Mouse (Mus musculus) ovary, postnatal 10 days (tissue): ENCODE data around the gene Atxn2l.
A peak's percentile ranks its signal among the peaks of the same experiment; 100 is the strongest.
"Not testable (repeated sequence)": the region's sequence is repeated elsewhere in the genome, so short reads cannot be mapped to it uniquely, and the experiment has no call there.

Experiments used
- DNase-seq: peaks from one replicate; pipeline ENCODE4 v3.0.0; 2022; ENCODE audit warnings: low spot score

Atxn2l gene

DNA sequence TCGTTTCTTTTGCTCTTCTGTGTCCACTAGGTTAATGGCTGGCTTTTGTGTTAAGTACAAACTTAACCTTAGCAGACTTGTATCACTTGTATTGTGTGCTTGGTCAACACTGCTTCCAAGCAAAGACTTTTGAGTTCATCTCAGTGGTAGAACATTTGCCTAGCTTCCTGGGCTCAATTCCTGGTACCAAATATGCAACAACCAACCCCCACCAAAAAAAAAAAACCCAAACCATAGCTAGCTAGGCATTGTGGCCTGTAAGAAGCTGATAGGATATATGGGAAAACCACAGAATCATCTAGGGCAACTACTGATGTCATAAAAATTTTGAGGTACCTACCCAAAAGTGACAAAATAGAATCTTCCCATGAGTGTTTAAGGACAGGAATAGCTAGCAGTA is 12.2 kb downstream of the Atxn2l start:
- DNase-seq, result no peak

DNA sequence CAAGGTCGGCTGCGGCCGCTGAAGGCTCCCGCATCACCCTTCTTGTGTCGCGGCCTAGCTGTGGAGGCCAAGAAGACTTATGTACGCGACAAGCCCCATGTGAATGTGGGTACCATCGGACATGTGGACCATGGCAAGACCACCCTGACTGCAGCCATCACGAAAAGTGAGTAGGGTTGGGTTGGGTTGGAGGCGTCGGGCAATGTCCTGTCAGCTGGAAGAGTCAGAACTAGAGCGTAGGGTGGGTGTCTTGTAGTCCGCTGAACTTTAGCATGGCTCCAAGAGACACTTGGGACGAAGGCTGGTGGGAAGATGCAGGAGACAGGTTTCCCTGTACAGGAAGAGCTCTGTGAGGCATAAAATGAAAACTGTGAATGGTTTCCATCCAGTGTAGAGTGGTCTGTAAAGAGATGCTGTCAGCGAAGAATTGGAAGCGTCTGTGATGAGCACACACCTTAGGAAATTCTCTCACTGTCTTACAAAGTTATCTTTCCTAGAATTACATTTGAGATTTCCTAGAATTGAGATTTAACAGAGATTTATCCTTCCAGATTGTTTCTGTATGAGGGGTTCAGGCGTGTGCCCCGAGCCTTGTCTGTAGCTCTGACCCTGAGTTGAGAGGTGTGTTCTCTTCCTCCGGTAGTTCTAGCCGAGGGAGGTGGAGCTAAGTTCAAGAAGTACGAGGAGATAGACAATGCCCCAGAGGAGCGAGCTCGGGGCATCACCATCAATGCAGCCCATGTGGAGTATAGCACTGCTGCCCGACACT is 15.4 kb downstream of the Atxn2l start:
- not testable (repeated sequence) for DNase-seq

DNA sequence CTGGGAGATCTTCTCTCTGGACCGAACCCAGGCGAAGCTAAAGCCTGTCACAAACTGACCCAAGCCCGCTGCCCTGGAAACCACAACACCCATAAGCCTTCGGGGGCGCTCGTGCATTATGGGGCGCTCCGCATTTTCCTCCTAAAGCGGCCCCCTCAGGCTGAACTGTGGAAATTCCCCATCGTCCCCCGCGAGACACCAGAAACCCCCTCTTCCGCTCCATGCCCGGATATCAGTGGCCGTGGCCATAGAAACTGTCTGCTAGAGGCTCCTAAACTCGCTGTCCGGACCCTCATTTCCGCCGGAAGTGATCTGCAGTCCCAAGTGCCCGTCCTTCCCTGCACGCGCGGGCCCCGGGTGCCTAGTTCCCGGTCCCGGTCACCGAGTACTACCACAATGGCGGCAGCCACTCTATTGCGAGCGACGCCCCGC is 16.2 kb downstream of the Atxn2l start, which contains the start of gene Tufm:
Gene Tufm, plus strand, starts transcription at position 310 of the 432 bp plus-strand sequence.
- DNase-seq, result peak; percentile 80

- DNase-seq, result no peak
These were observed 20.8 kb downstream of the Atxn2l start for GRCm38 (mm10) chr7:126482392-126482871.

DNA sequence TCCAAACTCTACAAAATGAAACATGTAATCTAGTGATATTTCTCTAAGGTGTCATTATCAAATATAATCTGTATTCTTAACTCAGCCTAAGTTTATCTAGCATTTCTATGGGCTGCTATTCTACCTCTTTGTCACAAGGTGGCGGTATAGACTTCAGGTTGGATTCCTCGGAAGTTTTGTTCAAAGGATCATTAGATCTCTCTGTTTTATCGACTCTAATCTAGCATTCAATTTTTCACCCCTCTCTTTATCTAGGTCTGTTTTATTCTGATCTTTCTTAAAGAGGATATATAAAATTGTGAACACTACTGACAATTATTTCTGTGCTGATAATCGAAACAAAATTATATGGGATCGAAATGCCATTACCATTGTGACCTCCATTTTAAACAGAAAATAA is 21.5 kb downstream of the Atxn2l start:
- no peak for DNase-seq

GRCm38 (mm10) chr7:126474993-126475581 is 28.1 kb downstream of the Atxn2l start, which contains the start of gene Sh2b1:
Gene Sh2b1 (minus strand): TSS chr7:126475424.
- DNase-seq, result peak; percentile 71

DNA sequence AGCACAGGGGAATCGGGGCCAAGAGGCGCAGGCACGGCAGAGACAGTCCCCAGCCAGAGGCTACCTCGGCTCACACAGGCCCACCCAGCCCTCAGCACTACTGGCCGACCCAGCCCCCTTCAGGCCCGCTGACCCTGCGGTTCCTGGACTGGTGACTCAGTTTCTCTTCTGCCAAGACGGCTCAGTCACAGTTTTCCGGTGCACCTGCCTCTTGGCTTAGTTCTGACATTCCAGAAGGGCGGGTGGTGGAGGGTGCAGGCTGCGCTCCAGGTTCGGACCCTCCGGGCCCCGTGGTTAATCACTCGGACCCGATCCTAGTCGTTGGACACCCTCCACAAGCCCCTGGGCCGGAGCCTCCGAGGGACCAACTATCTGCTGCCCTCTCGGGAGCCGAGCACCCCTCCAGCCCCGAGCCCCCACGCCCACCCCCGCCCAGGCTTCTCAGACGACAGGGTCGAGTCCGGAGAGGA is 28.7 kb downstream of the Atxn2l start:
- DNase-seq, result no peak

DNA sequence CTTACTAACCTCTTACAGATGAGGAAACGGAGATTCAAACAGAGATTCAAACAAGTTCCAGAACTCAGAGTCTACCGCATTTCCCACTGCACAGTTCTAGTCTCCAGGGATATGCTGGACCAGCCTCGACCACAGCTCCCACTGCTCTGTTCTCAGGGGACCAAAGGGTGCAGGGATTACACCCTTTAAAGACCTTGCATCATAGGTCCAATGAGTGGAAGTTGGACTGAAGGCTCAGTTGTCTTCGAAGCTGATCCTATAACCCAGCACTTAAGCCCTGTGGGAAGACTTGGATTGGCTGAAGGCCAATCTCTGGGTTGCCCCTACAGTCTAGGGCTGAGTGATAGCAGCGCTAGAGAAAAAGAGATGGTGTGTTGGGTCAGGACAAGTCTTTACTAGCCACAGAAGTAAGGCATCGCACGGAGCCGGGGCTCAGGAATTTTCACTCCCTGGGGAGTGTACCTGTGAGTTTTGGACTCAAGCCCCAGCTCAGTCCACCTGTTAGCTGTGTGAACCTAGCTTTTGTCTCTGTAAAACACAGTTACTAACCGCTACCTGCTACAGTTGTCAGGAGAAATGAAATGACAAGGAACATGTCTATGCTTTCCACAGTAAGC is 29.7 kb downstream of the Atxn2l start:
- no peak for DNase-seq

- no peak for DNase-seq
These were observed 30.5 kb downstream of the Atxn2l start for GRCm38 (mm10) chr7:126472713-126473112.

DNA sequence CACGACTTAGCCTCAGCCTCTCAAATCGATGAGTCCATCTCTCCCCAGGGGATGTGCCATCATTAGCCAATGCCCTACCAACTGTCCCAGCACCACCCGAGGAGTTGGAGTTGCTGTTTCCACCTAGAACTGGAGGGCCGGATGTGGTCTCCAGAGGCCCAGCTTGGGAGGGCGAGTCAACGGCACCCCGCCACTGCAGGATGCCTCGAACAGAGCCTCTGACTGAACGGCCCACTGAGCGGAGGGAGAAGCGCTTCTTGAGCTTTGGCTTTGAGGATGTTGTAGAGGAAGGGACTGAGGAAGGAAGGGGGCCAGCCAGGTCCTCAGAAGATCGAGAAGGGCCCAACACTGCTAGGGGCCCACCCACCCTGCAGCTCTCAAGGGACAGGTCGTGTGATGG is 30.9 kb downstream of the Atxn2l start:
- no peak for DNase-seq

DNA sequence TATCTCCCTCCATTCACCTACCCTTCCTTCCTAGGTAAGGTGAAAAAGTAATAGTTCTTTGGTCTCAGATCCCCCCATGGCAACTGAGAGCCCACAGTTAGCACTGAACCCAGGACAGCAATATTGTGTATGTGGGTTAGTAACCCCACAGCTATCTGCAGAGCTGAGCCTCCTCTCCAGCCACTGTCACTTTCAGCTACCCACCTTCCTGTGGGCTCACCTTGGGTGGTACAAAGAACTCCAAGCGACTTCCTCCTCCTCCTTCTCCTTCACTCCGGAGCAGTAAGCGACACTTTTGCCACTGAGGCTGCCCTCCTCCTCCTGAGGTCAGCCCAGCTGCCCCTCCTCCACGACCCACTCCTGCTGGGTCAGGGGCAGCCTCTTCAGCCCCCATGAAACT is 31.4 kb downstream of the Atxn2l start:
- no peak for DNase-seq

DNA sequence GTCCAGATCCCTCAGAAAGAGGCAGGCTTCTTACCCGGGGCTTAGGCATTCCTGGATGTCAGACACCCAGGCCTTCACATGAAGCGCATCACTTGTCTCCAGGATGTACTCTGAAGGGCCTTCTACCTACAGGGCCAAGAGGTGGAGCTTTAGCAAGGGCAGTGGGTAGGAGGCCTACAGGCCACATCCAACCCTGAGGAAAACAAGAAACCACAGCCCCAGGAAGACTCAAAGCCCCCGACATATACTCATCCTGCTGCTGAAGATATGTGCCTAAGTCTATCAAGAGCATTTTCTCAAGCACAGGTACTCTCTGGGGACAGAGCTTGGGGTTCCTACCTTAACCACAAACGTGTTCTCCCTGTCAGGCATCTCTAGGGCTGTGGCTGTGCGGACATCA is 31.9 kb downstream of the Atxn2l start:
- no peak for DNase-seq

GRCm38 (mm10) chr7:126470077-126470476 is 33.2 kb downstream of the Atxn2l start:
- DNase-seq, result no peak

DNA sequence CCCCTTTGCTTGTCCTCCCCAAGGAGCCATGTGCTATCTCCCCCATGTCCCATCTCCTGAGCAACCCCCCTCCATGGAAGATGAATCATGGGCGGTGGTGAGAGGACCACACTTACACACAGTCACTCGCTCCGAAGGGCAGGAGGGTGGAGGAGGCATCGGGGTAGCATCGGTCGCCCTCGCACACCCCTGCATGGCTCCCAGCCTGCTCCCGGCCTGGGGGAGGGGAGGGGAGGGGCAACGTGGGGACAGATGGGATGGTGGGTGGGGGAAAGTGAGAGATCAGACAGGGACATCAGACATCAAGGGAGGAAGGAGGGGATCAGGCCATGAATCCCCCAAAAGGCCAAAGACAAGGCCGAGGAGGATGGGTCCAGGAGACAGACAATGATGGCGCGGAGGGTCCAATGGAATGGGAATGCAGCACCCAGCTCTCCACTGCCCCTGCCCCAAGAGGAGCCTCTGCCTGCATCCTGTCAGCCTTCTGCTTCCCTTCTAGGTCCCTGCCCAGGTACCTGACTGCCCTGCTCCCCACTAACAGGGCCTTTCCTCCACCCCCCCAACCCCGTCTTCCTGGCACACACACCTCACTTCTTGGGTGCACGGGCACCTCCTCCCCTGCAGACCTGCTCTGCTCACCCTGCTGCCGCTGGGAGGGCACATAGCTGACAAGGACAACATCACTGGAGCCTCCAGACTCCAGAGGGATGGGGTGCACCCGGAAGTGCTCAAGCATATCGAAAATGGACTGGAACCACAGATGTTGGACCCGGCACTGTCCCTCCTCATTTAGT is 35.2 kb downstream of the Atxn2l start:
- no peak for DNase-seq

DNA sequence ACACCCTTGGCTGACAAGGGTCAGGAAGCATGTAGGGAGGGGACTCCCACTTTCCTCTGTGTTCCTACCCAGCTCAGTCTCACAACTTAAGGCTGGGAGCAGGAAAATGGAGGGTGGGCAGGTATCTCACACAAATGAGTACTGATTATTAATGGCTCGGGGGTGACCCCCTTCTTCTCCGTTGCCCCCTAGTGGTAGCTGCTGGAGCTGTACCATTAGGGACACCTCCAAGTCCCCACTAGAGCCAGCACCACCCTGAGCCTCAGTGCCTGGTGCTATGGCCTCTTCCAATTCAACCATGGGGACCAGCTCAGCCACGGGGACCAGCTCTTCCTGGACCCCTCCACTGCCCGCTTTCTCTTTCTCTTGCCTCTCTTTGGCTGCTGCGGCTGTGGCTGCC is 36.0 kb downstream of the Atxn2l start:
- DNase-seq, result no peak

DNA sequence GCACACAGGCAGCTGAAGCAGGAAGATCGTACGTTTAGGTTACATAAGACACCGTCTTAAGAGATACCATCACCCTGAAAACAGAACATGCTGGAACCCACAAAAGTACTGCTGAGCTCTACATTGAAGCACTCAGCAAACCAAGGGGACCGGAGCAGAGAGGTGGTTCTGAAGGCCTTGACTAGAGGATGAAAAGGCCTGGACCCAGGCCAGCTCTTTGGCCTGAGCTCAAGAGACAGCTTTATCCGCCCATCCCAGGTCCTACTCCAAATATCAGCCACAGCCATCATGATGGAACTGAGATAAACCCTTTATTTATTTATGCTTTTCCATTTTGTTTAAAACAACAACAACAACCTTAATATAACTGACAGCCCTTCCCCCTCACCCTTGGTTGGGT is 36.5 kb downstream of the Atxn2l start:
- no peak for DNase-seq

- DNase-seq, result no peak
These were observed 37.1 kb downstream of the Atxn2l start for GRCm38 (mm10) chr7:126466116-126466515.

DNA sequence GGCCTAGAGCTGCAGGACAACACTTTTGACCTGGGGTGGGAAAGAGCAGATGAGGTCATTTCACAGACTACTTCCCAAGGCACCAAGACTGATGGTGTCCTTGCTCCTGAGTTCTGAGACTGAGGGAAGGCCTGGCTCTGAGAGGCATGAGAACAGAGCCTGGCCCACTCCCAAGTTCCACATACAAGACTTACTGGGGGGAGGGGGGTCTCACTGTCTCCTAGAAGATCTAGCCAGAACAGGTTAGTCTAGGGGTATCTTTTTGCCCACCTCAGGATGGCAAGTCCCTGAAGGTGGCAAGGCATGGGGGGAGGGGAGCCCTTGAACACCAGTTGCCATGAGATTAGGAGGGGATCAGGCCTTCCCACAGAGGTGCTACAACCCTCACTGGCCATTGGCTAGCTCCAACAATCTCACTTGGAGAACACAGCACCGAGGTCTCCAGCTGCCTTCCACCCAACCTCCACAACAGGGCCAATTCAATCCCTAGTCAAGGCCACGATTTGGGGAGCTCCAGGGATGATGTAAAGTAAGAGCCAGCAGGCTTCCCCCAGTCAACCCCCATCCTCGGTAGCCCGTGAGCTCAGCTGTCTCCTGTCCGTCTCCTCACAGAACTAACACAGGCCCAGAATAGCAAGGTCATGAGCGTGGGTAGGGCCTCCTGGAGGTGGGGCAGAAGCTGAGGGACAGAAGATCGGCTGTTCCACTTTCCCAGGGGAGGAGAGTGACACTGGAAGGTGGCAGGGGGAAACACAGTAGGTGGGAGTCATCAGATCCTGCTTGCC is 37.8 kb downstream of the Atxn2l start:
- DNase-seq, result no peak

- DNase-seq, result no peak
These were observed 38.4 kb downstream of the Atxn2l start for GRCm38 (mm10) chr7:126464836-126465235.

- no peak for DNase-seq
These were observed 39.1 kb downstream of the Atxn2l start for GRCm38 (mm10) chr7:126464121-126464520.

DNA sequence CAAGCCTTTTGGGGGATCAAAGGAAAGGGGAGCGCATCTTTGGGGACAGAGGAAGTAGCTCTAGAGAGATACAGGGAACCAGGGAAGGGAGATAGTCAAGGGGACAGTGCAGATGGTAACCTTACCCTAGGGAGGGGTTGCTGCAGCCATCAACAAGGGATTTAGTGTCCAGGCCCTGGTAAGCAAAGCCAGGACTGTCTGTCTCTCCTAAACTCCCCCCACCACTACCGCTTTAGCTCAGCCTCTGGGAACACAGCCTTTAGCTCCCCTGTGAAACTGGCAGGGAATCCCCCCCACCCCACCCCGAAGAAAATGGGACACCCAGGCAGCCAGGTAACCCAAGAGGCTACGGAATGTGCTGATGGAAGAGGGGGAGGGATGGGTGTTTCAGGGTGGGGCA is 39.7 kb downstream of the Atxn2l start:
- DNase-seq, result no peak
